Mouse (Mus musculus) adrenal gland, postnatal 14 days (tissue): ENCODE results near the gene Pxk. TPM values are rescaled to one million over a fixed set of nuclear protein-coding genes. Genes with fewer than 3 reads are reported as not detected.
"Not testable (repeated sequence)": the region's sequence is repeated elsewhere in the genome, so short reads cannot be mapped to it uniquely, and the experiment has no call there.

ENCODE experiments used
- DNase-seq: peaks from one replicate; pipeline ENCODE4 v3.0.0; 2021; ENCODE audit warnings: mixed read lengths
- total RNA-seq: library from RNA; stranded (reverse); gene quantifications from 2 replicates; pipeline ENCODE4 v1.2.3, GENCODE M21; 2021

The Pxk gene
- total RNA-seq, 1 experiment from 2014 or later, result 54.8 TPM

GRCm38 (mm10) chr14:8101886-8102285 lies 3.9 kb downstream of the Pxk start:
- DNase-seq, result no peak

DNA sequence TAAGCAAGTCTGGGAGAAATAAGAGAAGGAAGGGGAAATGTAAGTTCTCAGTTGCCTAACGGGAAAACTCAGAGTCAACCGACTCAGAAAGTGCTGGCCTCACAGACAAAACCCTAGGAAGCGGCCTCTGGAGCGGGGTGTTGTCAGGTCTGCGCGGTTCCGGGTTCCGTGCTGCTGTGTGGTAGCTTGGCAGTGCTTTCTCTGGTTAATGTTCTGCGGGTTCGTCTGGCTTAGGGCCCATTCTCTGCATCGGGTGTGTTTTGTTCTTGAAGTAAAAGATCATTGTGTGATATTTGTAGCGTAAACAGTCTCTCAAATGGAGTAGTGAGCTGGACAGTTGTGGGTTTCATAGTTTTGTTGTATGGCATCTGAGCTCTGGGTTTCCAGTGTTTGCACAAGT lies 4.7 kb downstream of the Pxk start:
- DNase-seq, result no peak

DNA sequence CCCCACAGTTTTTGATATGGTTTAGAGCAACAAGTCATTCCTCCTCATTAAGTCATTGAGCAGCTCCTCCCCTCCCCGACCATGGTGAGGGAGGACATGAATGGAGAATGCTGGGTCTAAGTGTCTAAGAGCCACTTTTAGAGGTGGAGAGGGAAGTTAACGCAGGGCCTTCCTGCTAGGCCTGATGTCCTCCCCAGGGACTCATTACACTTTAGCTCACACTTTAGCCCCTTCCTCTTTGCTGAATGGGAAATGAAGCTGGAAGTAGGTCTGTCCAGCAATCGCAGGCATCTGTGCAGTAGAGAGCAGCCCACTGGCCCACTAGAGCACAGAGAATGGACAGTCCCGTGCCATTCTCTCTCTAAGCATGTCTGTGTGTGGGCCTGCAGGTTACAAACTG lies 10.0 kb downstream of the Pxk start:
- DNase-seq, result no peak

DNA sequence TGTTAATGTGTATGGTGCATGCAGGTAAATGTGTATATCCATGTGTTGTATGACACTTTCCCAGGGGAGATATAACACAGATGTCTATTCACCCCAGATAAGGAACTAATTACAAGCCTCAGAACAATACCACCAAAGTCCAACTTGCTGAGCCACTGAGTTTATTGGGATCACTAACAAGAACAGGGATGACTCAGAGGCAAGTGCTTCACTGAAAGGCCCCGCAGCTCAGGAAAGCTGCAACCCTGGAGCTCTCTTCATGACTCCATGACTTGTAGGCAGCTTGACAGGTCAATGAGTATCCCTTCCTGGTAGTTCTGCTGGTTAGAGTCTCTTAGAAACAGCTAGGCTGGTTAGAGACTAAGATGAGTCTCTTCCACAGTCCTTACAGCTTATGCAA lies 11.0 kb downstream of the Pxk start:
- no peak for DNase-seq

DNA sequence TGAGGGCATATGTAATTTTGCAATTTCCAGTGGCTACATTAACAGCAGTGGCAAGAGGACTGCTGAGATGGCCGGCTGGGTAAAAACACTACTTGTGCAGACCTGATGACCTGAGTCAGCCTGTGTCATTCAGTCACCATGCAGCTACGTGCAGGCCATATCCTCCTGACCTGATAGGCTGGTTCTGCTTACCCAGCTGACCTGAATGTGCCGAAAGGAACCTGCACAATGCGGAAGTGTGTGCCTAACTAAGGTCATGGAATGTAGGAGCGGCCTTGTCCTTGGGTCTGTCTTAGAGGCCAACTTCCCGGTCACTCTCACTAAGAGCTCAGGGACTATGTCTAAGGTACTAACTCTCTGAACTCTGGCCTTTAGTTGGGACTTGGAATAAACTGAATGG lies 13.5 kb downstream of the Pxk start:
- DNase-seq, result peak; percentile 21

DNA sequence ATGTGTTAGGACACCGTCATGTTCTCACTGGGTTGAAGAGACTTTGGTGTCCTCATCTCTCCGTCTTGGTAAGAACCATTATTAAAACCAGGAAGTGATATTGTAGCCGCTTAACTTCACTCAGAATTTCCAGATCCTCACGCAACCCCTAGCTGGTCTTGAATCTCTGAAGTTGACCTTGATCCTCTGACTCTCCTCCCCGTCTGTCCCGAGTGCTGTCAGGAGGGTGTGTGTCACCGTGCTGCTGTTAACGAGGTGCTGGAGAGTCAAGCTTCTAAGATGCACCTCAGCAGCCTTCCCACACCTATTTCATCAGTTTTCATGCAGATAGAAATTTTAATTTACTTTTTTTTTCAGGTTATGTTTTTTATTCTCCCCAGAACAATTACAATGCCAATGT lies 14.0 kb downstream of the Pxk start:
- DNase-seq, result peak; percentile 35

DNA sequence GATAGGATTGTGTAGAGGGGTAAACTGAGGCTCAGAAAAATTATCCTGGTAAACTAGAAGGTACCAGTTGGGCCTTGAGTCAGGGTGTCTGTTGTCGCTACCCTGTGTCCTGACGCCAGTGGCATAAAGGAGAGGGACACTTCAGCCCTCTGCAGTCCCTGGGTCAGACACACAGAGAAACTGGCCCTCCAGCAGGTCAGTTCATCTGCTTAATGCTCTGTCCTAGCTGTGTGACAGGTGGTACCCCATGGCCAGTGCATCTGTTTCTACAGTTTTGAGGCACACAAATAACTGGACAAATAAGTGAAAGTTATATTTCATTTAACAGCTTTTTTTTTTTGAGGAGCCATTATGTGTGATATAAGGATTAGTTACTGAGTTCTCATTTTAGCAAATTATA lies 15.6 kb downstream of the Pxk start:
- DNase-seq, result no peak

- DNase-seq, result no peak
These were observed 16.3 kb downstream of the Pxk start for GRCm38 (mm10) chr14:8114306-8114705.

DNA sequence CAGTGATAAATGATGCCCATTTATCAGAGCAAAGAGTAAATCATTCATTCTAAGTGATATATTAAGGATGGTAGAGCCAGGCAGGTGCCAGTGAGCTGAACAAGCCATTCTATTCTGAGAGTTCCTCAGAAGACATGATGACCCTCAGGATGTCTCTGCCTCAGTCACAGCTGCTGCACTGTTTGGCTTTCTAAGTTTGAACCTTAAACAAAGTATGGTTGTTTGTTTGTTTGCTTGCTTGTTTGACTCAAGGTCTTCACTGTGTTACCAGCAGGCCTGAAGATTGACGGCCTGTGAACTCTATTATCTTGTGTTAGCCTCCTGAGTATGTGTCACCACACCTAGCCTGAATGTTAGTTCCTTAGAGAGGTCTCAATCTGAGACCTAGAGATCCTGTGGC lies 16.7 kb downstream of the Pxk start:
- no peak for DNase-seq

GRCm38 (mm10) chr14:8115772-8116171 lies 17.8 kb downstream of the Pxk start:
- DNase-seq, result no peak

DNA sequence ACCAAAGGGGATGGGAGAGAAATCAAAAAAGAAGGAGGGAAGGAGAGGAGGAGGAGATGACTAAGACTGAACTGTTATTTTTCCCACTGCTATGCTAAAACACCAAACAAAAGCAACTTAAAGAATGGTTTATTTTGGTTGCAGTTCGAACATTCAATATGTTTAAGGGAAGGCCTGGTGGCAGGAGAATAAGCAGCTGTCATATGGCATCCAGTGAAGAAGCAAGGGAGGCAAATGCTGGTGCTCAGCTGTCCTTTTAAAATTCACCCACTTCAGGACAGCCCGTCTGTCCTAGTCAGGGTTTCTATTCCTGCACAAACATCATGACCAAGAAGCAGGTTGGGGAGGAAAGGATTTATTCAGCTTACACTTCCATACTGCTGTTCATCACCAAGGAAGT lies 19.4 kb downstream of the Pxk start:
- no peak for DNase-seq

GRCm38 (mm10) chr14:8119454-8119853 lies 21.4 kb downstream of the Pxk start:
- no peak for DNase-seq

GRCm38 (mm10) chr14:8119904-8120303 lies 21.9 kb downstream of the Pxk start:
- no peak for DNase-seq

- no peak for DNase-seq
These were observed 25.1 kb downstream of the Pxk start for GRCm38 (mm10) chr14:8123141-8123540.

GRCm38 (mm10) chr14:8123611-8124010 lies 25.6 kb downstream of the Pxk start:
- DNase-seq, result not testable (repeated sequence)

- DNase-seq, result no peak
These were observed 26.3 kb downstream of the Pxk start for GRCm38 (mm10) chr14:8124046-8124881.

GRCm38 (mm10) chr14:8127971-8128370 lies 30.0 kb downstream of the Pxk start:
- no peak for DNase-seq

DNA sequence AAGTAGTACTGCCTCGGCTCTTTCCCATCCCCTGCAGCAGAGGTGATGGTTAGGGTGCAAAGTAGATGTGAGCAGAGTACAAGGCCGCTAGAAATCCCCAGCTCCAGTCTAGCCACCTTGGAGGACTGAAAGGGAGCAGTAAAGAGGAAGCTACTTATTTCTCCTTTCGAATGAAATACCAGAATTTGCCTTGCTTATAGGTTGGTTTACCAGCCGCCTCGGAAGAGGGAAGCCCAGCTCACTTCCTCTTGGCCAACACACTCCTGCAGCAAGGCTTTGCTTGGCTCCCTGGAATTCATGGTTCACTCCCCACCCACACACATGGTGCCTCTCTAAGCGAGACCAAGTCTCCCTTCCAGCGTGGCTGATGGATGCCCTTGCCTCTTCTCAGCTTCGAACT lies 34.8 kb downstream of the Pxk start:
- no peak for DNase-seq

DNA sequence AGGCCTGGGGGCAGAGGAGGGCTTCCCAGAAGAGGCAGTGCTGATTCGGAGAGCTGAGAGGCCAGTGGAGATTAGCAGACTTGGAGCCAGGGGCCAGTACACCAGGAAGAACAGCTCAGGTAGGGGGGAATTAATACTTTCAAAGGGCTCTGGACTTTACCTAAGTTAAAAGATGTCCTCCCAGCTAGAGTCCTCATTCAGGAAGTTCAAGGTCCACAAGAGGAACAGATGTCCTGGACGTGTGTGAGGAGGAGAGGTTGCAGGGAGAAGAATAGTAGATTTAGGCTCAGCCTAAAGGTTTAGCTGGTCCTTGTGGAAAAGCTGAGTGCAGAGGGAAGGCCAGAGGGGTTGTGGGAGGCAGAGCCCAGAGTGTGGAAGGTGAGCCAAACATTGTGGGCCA lies 36.2 kb downstream of the Pxk start:
- no peak for DNase-seq

DNA sequence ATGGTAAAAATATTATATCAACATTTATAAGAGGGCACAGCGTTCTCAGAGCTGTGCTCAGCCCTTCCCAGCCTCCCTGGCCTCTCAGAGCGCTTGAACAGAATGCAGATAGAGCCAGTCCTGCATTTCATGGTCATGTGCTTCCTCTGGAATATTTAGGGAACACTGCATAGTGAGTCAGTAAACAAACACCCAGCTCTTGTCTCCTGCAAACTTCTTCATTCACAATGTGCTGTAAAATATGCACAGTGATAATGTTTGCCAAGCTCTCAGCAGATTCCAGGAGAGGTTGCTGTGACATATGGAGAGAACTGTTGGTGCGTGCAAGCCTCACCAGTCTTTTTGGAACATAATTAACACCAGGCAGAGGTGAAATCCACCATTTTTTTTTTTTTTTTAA lies 37.1 kb downstream of the Pxk start:
- no peak for DNase-seq

DNA sequence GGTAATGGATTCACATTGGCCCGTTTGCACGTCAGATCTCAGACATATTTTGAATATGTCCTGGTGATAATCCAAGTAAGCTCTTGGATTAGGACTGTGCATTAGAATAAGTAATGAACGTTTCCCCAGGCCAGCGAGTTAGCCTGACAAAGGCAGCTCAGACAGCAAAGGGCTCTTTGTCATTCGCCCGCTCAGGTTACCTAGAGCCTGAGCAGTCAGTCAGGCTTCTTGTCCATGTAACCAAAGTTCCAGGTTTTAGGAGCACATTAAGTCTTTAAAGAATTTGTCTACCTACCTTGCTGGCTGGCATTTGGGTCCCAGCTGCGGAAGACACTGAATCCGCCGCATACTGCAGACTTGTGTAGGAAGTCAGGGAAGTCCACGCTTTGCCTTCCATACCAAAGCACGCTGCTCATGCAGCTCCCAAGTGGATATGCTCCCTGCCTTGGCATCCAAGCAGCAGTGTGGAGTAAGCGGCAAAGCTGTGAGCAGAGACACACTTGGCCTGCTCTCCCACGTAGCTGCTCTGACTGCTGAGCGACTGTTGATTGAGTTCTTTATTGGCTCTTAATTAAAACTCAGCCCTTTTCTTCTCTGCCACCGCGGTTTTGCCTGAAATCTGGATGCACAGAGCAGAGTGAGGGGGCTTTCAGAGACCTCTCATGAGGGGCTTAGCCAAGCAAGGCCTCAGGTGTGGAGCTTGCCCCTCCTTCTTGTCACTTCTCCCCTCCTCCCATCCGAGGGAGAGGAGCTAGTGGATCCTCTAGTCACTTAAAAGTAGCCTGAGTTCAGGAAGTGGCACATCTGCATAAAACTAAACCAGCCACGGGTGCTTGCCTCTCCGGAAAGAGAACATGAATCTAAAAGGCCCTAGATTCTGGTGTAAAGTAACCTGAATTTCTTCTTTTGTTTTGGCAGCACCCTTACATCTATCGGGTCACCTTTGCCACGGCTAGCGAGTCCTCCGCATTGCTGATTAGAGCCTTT lies 42.0 kb downstream of the Pxk start:
- no peak for DNase-seq

DNA sequence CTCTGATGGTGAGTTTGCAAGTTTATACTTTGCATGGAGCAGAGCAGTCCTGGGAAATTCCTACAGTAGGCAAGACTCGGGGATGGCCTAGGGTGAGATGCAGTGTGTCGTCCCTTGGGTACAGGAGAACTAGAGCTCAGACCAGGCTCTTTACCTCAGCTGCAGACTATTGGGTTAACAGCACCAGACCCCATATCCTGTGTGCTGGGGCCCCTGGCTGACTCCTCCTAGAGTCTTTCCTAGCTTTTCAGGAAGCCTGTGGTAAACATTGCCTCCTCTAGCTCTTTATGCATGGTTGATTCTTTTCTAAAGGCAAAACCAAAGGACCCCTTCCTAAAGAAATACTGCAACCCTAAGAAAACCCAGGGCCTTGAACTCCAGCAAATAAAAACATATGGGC lies 43.1 kb downstream of the Pxk start:
- DNase-seq, result no peak
